Mouse (Mus musculus) cerebellum, adult 2 months (tissue): ENCODE results near the gene Abtb1.

Experiments used
- CTCF ChIP-seq: fragments of 200-500 bp; IDR thresholded peaks from 2 replicates; pipeline ENCODE4 v1.5.1; 2011; ENCODE audit warnings: low read depth, mild to moderate bottlenecking, control low read depth, low read length, moderate library complexity, borderline replicate concordance; ENCODE audit not compliant: insufficient read depth
- POLR2A ChIP-seq: fragments of 200-500 bp; IDR thresholded peaks from 2 replicates; pipeline ENCODE4 v1.6.1; 2011; ENCODE audit warnings: low read length, control low read depth, borderline replicate concordance; ENCODE audit not compliant: insufficient read depth

DNA sequence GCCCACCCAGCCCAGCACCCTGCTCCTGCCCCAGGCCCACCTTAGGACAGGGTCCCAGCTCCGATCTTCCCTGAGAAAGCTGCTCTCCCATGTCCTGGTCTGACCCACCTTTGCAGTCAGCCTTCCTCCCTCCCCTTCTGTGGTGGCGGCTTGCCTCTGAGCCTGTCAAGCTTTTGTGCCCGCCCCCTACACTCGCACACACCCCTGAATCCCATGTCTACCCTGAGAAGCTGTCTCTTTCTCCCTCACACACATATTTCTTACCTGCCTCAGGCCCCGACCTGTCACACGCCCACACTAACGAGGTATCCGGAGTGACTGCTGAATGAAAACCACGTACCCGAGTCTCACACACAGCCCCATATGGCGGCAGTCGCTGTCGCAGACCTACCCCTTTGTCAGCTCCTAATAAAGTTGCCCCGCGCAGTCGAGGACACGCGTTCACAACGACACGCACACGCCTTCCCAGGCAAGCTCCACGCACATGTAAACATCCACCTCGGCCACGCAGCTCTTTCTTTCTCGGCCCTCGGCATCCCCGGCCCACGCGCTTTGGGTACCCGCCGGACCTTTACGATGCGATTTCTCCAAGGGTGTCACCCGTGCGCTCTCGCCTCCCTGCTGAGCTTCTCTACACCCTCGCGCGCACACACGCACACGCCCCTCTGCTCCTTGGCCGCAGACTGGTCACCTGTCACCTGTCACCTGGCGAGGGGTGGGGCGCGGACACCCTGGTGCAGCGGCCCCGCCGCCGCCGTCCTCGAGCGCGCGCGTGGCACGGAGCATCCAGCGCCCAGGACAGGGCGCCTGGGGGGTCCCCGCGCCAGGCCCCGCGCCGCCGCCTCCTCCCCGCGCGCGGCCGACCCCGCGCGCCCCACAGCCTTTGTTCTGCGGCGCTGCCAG is 32.4 kb upstream of the Abtb1 start:
- no peak for TF ChIP-seq CTCF
- 0 out of 2 replicates have a peak, but pooled peaks have one; percentile 13 for TF ChIP-seq POLR2A
